Mouse (Mus musculus): Measurements from ENCODE around the gene Foxd2.

Foxd2 gene

DNA sequence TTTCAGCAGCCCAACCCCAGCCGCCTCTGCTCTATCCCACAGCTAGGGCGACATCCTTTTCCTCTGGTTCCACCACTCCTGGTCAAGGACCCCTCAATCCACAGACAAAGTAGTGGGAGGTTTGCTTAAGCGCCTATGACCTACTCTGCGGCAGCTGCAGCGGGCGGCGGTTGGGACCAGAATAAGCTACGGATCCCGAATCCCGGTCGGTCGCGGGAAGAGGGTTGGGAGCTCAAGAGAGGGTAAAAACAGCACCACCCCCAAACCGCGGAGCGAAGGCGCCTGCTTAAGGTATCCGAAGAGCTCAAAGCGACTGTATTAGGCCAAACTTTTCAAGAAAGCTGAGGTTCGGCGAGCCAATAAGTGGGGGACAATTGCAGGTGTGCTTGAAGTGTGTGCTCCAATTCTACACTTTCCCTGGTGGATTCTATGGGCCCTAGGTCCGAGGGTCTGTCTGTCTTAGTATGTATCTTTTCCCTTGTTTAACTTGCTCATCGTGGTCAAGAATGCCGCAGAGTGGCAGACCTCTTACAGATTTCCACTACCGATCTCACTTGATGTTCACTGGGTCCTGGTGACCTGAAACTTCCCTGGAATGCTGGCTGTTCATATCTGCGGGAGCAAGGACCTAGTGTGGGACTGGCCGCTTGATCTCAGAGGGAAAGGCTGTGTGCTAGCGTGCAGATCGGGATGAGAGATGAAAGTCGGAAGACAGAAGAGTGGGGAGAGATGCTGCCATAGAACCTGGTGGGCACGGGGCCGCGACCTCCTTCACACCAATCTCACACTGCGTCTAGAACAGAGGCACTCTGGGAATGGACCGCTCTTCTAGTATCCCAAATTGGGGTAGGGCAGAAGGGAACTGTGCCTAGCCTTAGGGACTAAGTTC is 4.3 kb upstream of the Foxd2 start:
- no peak for DNase-seq (ENCODE audit: inconsistent ontology term)

DNA sequence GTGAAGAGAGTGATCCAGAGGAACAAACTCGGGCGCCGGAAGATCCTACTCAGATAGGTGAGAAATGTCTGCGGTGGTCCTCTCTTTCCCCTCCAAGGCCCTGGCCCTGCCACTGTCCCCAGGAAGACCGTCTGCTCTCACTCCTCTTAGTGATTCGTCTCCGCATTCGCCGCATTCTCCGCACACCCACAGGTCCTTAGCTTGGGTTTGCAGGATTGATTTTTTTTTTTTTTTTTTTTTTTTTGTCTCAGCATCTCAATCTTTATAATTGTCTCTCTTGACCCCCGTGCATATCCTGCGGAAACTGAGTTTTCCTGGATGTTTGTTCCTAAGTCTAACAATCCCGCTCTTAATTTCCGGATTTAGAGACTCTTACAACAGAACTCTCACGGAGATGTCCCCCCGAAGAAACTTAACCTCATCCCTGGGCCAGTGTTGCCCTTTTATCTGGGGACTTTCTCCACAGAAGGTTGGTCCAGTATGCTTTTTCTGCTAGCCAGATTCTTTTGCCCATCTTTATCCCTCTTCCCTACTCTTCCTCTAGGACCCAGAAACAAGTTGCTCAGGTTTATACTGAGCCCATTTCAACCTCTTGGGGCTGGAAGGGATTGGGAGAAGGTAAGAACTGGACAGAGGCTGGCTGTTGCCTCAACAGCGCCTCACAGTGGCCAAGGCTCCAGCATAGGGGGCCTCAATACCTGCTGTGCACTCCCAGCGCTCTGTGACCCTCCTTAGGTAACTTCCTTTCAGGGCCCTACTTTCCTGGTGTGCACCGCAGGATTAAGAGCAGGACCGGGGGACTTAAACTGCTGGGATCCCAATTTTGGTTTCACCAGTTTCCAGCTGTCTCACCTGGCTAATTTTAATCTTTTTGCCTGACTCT is 1.2 kb upstream of the Foxd2 start:
- peak; percentile 36 for DNase-seq (ENCODE audit: inconsistent ontology term)

DNA sequence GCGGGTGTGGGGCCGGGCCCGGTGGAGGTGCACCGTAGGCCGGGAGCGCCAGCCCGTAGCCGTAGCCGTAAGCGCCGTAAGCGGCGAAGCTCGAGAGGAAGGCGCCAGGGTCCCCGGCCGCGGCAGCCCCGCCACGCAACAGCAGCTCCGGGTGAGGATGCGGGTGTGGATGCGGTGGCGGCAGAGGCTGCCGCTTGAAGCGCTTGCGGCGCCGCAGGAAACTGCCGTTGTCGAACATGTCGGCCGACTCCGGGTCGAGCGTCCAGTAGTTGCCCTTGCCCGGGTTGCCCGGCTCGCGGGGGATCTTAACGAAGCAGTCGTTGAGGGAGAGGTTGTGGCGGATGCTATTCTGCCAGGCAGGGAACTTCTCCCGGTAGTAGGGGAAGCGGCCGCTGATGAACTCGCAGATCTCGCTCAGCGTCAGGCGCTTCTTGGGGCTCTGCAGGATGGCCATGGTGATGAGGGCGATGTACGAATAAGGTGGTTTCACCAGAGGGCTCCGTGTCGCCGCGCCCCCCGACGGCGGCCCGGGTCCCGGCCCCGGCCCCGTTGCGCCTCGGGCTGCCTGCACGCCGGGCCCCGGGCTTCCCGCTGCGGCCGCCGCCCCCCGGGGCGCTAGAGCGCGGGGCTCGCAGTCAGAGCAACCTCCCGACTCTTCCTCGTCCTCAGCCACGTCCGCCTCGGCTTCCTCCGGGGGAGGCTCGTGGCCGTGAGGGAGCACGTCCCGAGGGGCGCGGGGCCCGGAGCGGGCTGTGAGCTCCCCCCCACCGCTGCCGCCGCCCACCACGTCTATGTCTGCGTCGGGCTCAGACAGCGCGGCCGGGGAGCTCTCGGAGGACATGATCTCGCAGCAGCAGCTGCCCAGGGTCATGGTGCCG is 483 bp downstream of the Foxd2 start:
- DNase-seq (ENCODE audit: inconsistent ontology term), result no peak

DNA sequence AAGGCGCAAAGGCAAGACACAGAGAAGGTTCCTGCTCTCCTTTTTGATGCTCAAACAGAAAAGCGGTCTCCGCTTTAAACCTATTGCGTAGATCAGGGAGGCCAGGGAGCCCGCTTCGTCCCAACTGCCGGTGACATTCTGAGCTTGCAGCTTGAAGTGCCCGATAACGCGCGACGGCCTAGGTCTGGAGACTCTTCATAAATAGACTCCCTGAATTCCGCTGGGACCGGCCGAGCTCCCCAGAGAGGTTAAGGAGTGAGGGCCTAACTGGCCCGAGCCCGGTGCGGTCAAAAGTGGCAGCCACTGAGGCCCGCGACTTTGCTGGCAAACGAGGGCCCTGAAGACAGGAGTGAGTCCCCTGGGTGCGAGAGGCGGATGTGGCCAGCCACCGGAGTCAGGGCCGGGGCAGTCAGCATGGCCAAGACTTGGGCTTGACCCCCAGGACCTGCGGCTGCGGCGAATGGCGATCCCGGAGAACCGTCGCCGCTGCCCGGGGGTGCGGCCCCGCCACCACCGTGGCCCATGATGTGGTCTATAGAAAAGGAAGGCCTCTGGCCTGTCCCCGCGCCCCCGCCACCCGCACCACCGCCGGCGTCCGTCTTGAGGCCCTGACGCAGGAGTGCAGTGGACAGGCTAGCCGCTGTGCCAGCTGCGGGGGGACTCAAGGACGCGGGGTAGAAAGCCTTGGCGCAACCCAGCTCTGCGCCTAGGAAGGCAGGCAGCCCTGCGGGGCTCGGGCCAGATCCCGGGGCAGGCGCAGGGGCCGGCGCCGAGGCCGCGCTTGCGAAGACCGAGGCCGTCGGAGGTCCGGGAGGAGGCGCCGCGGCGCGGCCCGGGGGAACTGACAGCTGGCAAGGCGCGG is 1.4 kb downstream of the Foxd2 start:
- DNase-seq (ENCODE audit: inconsistent ontology term), result no peak

DNA sequence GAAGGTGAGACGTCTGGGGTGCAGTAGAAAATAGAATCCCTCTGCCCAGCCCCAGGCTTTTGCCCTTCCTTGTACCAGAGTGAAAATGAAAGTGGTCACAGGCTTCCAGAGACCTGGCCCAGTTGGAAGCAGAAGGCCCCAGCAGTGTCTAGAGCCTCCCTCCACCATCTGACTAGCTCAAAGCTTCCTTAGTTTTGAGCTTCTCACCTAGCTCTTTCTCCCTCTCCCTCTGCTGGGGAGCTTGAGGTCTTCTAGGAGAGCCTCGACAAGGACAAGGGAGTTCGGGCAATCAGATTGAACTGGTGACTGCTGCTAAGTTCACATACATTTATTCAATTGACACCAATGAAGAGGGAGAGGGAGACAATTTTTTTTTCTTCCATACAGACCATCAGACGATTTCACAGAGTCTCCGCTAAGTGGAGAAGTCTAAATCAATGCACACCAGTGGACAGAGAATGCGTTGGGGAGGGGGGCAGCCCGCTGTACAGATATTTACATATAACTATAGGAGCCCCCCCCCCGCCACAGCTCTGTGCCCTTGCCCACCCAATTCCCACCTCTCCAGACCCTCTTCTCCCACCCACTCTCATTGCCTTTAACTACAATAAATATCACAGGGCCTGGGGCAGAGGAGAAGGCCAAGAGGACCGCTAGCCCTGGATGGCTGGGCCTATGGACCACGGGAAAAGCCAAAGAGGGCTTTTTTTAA is 2.5 kb downstream of the Foxd2 start:
- no peak for DNase-seq (ENCODE audit: inconsistent ontology term)

DNA sequence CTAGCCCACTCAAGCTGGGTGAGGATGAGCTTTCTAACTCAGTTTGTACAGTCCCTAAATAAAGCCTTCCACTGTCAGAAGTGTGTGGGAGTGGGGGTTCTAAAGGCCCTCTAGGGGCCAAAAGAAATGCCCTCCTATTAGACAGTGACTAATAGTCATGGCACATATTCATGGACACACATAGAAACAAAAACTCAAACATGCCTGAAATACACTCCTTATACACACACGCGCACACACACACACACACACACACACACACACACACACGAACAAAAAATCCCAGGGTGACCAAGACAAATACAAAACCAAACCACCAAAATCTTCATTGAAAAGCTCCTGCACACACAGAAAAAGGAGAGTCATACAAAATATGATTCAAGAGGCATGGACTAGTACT is 3.2 kb downstream of the Foxd2 start:
- DNase-seq (ENCODE audit: inconsistent ontology term), result no peak

DNA sequence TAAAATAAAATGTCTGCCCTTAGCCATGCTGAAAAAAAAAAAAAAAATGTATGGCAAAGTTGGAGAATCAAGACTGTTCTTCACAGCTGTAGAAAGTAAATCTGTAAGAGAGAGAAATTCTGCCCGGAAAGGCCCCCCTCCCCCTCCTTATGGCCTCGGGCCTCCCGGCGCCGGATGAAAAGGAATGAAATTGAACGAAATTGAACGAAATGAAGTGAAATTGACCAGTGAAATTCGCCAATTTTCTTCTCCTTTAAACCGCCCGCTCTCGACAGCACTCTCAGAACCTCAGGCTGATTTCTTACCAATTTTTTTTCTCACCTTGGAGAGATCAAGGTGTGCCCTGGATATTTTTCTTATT is 5.3 kb downstream of the Foxd2 start:
- DNase-seq (ENCODE audit: inconsistent ontology term), result no peak

DNA sequence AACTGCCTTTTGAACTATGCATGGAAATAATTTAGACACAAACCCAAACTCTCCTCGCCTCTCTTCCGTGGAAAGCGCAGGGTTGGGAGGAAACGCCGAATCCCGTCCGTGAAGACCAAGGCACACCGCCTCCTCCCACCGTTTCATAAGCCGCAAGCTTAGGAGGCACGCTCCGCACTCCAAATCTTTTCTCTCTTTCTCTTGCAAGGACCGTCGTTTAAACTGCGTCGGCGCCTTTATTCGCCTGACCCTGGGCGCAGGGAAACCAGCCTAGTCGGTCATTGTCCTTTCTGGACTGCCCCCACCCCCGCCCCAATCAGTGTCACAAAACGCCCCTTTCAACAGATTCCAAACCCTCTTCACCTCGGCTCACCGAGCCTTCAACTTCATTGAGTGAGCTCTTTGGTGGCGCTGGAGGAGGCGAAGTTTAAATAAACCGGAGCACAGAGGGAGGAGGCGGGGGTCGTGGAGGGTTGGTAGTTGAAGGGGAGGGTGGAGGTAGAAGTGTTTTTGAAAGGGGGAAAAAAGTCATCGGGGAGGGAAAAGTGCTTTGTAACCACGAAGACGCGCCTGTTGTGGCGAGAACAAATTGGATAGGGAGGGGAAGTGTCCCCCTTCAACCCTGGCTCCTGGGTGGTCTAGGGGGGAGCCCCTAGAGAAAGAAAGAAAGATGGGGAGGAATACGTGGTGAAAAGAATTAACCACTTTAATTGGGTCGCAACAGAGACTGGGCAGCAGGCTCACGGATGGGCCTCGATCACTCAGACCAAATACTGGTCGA is 5.8 kb downstream of the Foxd2 start:
- DNase-seq (ENCODE audit: inconsistent ontology term), result no peak

DNA sequence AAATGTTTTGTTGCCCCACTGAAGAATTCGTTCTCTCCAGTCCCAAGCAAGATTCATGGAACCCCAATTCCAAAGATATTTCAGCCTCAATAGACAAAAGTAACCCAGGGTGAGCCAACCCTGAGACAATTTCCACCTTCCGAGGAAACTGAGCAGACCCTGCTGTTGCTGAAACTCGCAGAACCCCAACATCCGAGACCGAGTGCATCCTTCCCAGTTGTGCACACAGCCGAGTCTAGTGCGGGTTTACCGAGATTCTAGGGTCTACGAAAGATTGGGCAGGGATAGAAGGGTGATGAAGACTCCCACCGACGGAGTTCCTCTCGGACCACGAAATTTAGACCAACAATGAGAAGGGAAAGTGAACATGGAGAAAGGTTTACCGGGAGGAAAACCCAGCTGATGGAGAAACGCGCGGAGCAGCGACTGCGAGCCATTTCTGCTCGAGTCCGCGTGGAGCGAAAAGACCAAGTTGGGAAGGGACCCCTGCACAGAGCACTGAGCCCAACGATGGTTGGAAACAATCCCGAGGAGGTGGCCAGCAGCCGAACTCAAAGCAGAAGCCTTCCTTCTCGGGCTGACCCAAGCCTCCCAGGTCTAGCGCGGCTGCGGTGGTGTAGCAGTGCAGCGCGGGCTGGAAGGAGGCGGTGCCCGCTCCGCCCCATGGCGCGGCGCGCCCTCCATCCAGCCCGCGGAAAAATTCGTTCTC is 6.9 kb downstream of the Foxd2 start:
- no peak for DNase-seq (ENCODE audit: inconsistent ontology term)

DNA sequence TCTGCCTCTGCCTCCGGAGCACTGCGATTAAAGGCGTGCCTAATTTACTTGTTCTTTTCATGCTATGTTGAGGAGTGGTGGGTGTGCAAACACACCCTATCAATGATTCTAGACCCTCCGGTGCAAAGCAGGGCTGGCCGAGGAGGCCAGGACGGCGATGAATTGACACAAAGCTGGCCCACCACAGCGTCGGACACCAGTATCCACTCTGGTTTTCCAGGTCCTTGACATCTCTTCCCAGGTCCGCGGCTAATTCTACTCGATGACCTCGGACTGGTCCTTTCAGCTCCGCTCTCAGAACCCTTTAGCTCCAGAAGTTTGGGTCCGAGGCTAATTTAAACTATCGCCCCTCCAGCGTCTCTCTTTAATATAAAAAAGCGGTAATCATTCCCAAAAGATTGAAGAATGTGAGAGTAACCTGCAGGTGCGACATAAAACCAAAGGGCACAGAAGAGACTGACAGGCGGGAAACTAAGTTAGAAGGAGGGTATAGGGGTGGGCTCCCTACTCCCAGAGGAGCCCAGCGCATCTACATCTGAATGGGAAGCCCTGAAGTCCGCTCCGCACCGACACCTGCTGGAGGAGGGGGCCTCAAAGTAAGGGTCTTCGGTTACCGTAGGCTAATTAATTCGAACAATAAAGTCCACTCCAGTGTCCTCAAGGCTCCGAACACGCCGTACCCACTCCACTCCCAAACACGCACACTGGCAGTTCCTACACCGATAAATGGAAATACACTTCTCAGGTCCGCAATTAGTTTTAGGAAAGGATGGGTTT is 7.6 kb downstream of the Foxd2 start:
- DNase-seq (ENCODE audit: inconsistent ontology term), result no peak

DNA sequence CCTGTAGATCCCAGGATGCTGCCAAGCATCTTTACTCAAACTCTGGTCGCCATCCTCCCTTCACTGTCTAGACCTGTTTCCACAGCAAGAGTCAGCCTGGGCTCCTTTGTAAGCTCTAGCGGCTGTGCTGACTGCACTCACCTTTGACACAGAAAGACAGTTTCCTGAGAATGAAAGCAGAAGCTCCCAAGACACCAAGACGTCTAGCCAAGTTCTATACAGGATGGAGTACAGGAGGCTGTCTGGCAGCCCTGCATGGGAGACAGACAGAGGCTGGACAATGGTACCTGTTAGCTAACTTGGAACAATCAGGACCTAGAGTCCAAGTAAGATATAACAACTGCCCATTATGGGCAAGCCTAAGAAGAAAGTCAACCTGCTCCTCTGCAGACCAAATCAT is 8.8 kb downstream of the Foxd2 start:
- no peak for DNase-seq (ENCODE audit: inconsistent ontology term)

DNA sequence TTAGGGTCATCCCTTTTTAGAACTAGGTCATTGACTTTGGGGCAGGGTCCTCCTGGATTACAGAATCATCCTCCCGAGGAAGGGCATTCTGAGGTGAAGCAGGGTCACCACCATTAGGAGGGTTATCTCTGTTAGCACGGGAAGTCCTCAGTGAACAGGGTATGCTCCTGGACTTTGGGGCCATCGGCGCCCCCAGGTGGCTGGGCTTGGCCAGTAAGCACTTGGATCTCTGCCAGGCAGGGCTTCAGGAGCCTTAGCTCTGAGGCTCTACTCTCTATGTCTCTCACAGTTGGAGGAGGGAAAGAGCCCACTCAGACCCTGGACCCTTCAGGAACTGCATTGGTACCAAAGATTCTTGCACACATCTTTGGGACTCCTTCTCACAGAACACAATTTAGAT is 10.8 kb downstream of the Foxd2 start:
- DNase-seq (ENCODE audit: inconsistent ontology term), result no peak

DNA sequence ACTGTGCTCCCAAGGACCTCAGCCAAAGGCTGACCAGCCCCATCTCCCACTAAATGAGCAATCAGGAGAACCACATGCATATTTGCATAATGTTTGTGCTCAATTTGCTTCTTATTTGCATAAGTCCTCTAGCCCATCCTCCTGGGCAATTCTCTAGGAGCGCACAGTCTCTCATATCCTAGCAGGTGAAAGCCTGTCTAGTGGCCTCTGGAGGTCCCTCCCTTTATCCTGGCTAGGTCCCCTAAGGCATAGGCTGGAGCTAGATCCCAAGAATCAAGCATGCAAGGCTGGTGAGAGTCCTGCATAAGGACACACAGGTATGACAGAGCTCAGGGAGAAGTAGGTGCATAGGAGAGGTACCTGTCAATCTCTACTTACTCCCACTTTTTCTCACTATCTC is 26.4 kb downstream of the Foxd2 start:
- DNase-seq (ENCODE audit: inconsistent ontology term), result no peak

DNA sequence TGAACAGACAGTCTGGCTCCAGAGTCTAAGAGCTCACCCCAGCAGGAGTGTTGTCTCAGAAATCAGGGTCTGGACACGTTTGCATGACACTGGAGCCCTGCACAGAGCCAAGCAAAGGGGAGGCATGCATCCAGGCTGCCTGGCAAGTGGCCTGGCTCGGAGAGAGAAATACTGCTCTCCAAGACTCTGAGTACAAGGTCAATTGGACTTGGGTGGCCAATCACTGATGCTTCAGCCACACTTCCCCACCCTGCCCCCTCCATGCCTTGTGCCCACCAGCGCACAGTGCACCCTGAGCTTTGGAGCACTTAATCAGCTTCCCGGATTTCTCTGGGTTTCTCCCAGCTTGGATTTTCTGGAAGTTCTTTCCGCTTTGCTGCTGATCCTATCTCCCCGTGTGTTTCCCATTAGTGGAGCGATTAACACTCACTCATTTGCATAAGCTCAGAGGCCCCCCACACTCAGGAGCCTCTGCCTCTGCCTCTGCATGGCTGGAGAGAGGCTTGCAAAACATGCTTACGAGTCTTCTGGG is 32.2 kb downstream of the Foxd2 start:
- DNase-seq (ENCODE audit: inconsistent ontology term), result no peak

DNA sequence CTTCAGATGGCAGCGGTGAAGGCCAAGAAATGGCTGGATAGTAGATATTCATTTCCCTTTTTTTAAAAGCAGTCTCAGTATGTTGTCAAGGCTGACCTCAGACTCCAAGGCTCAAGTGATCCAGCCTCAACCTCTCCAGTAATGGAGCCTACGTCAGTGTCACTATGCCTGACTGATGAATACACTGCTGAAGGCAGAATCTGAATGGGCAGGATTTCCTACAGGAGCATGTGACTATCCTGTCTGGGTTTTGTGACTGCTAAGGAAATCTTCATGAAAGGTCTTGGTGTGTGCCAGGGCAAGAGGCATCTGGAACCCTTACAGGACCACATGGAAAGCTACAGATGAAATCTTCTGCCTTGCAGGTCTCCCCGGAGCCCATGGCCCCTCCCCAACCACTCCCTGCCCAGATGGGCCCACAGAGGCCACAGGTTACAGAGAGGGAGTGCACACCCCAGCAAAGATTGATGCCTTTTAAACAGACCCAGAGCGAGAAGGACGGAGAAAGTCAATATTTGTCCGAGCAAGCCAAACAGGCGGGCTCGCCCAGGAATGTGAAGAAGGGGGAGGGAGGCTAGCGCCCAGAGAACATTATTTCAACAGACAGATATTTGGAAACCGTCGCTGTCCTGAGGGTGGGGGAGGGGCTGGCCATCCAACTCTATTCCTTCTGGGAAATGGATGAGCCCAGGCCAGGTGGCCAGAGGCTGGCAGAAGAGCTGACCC is 38.7 kb downstream of the Foxd2 start:
- peak; percentile 14 for DNase-seq (ENCODE audit: inconsistent ontology term)

DNA sequence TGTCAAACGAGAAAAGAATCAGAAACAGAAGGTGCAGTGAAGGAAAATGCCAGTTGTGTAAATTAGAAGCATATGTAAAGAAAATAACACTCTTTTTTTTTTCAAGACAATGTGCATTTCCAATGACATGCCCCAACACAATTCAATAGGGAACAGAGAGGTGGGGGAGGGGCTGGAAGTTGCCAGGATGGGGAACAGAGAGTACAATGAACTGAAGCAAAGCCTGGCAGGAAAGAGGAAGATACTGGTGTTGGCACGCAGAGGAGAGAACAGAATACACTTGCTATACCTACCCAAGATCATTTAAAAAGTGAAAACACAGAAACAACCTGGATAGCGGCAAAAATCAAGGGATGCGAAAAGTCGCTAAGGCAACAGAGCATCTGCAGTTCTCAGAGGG is 45.5 kb downstream of the Foxd2 start:
- no peak for DNase-seq (ENCODE audit: inconsistent ontology term)

DNA sequence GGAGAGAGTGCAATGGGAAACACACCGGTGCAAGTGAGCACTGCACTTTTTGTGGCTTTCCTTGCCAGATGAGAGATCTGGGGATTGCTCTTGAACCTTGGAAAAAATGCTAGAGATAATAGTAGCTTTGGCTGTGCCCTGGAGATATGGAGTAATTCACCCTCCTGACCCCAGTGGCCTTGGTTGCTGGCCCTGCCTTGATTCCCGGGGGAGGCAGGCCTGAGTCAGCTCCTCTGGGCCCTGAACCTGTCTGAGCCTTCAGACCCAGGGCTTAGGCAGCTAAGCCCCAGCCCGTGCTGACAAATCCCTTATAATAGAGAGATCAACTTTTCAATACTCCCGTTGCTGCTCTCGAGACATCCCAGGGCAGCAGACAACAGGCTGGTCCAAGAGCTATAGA is 50.2 kb downstream of the Foxd2 start:
- DNase-seq (ENCODE audit: inconsistent ontology term), result no peak
